Mouse (Mus musculus): ENCODE data around the gene Upf3a.
"Not testable (repeated sequence)": the region's sequence is repeated elsewhere in the genome, so short reads cannot be mapped to it uniquely, and the experiment has no call there.

GRCm38 (mm10) chr8:13838289-13838688 is 52.9 kb downstream of the Upf3a start, which contains the start of gene AF366264:
- TF ChIP-seq CTCF (IDR thresholded peaks at IDR 0.05; ENCODE audit: low read depth, low read length); POLR2A (IDR thresholded peaks at IDR 0.05; ENCODE audit: borderline replicate concordance, low read depth, low read length): not testable (repeated sequence)
